Mouse (Mus musculus): Measurements from ENCODE around the gene Tex38.
A peak's percentile ranks its signal among the peaks of the same experiment; 100 is the strongest.

- TF ChIP-seq CTCF (IDR thresholded peaks at IDR 0.05; ENCODE audit: control insufficient read depth, insufficient read depth, low read length) (peak; percentile 94), POLR2A (IDR thresholded peaks at IDR 0.05; ENCODE audit: borderline replicate concordance, control insufficient read depth, low read depth, low read length) (no peak)
Measured at GRCm38 (mm10) chr4:115731588-115732222, 49.1 kb downstream of the Tex38 start.
